Comparison of ENCODE assay signal across 24 mouse cellular contexts in genomic region chr5:81501076-81501475, GRCm38 (mm10).
"Had no signal": no experiment of that assay in that cellular context is flagged by ENCODE, and none has a peak within 500 bp of the region (broad histone marks: within the 10 kb centered on the region; RNA-seq: fewer than 3 reads in every experiment).

No protein-coding gene starts in this region.

- H3K4me1 ChIP-seq: heart, embryonic 13.5 days; heart, embryonic 15.5 days; hindbrain, embryonic 13.5 days; hindbrain, embryonic 15.5 days; kidney, embryonic 15.5 days; limb, embryonic 13.5 days; limb, embryonic 15.5 days; liver, embryonic 12.5 days had no signal

- H3K4me3 ChIP-seq: heart, adult 2 months; heart, embryonic 13.5 days; heart, embryonic 15.5 days; hindbrain, embryonic 13.5 days; hindbrain, embryonic 15.5 days; kidney, embryonic 15.5 days; limb, embryonic 13.5 days; limb, embryonic 15.5 days; liver, embryonic 12.5 days had no signal

- H3K27me3 ChIP-seq: heart, embryonic 13.5 days; heart, embryonic 15.5 days; hindbrain, embryonic 13.5 days; hindbrain, embryonic 15.5 days; kidney, embryonic 15.5 days; limb, embryonic 13.5 days; limb, embryonic 15.5 days; liver, embryonic 12.5 days had no signal

- DNase-seq: gastrocnemius, postnatal 10 days; gastrocnemius, postnatal 25 days; heart, adult 2 months; heart, postnatal 14 days; heart, postnatal 36 days; kidney, adult 18-20 months; kidney, adult 8-10 months; kidney, postnatal 14 days; kidney, postnatal 36 days; layer of hippocampus, adult 9-11 months; layer of hippocampus, postnatal 36 days; left cerebral cortex, postnatal 4 days had no signal

- H3K27ac ChIP-seq: heart, adult 2 months; heart, embryonic 13.5 days; heart, embryonic 15.5 days; hindbrain, embryonic 13.5 days; hindbrain, embryonic 15.5 days; hindbrain, postnatal 0 days; kidney, embryonic 15.5 days; kidney, postnatal 0 days; limb, embryonic 13.5 days; limb, embryonic 15.5 days; liver, embryonic 12.5 days; liver, embryonic 14.5 days had no signal

- H3K9ac ChIP-seq: heart, embryonic 13.5 days; heart, embryonic 15.5 days; hindbrain, embryonic 13.5 days; hindbrain, embryonic 15.5 days; kidney, embryonic 15.5 days; limb, embryonic 13.5 days; limb, embryonic 15.5 days; liver, embryonic 12.5 days; liver, embryonic 14.5 days had no signal

- ATAC-seq: hindbrain, postnatal 0 days; liver, embryonic 12.5 days had no signal

- H3K4me2 ChIP-seq: heart, embryonic 11.5 days; heart, embryonic 13.5 days; heart, embryonic 15.5 days; hindbrain, embryonic 13.5 days; hindbrain, embryonic 15.5 days; kidney, embryonic 15.5 days; limb, embryonic 13.5 days; limb, embryonic 15.5 days; liver, embryonic 12.5 days had no signal

- H3K36me3 ChIP-seq: heart, embryonic 13.5 days; heart, embryonic 15.5 days; hindbrain, embryonic 13.5 days; hindbrain, embryonic 15.5 days; kidney, embryonic 15.5 days; limb, embryonic 13.5 days; limb, embryonic 15.5 days; liver, embryonic 12.5 days had no signal

- H3K9me3 ChIP-seq: heart, embryonic 13.5 days; heart, embryonic 15.5 days; hindbrain, embryonic 13.5 days; hindbrain, embryonic 15.5 days; kidney, embryonic 15.5 days; limb, embryonic 13.5 days; limb, embryonic 15.5 days; liver, embryonic 12.5 days had no signal
